Mouse (Mus musculus) B cell, adult 2 months (primary cell): Measurements from ENCODE around the gene Myo1c.
A peak's percentile ranks its signal among the peaks of the same experiment; 100 is the strongest.

ENCODE experiments used
- DNase-seq, 2 experiments: peaks; one replicate each; pipeline ENCODE4 v3.0.0; 2022

The Myo1c gene

DNA sequence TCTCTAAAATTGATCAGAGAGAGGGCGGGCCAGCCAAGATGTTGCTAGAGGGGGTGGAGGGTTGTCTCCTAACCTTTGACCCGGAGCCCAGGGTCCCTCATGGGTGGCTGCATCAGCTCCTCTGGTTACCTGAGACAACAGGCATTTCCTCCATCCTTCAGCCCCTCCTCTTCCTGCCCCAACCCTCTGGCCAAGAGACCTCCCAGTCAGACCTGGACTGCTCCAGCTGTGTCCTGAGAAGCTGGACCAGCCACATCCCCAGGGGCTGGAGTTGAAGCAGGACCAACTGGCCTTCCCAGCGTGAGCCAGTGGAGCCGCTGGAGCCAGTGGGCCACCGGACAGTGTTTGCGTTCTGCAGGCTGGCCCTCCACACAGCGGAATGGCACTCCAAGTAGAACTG lies at the start of gene Myo1c:
Myo1c (plus strand) TSS at position 194 of the 400 bp plus-strand sequence.
- DNase-seq: no peak

DNA sequence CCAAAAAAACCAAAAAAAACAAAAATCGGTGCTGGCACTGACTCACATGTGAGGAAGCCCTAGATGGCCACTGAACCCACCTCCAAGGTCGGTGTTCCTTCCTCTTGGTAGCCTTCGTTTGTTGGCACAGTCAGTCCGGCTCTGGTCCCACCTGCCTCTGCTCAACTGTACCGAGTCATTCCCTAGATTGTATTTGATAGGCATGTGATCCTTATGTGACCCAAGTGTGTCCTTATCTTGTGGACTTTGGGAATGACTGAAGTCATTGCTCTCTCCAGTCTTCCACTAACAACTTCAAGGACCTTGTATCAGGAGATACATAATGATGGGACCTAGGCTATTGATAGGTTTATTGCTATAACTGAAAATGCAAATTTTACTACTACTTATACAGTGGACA lies 45.5 kb upstream of the Myo1c start:
- DNase-seq: no peak

DNA sequence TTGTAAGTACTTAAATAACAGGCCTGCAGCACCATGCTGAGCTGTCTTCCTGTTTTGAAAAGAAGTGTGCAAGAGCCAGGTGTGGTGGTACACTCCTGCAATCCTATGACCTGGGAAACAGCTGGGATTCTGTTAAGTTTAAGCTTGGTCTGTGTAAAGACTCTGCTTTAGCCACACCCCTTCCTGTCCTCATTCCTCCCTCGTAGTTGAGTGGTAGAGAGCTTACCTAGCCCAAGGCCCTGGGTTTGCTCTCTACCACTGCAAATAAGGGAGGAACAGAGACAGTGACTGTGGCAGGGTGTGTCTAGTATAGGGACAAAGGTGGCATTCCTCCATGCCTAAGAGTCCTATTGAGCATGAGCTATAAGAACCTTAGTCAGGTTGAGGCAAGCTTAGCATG lies 45.0 kb upstream of the Myo1c start:
- DNase-seq: no peak

DNA sequence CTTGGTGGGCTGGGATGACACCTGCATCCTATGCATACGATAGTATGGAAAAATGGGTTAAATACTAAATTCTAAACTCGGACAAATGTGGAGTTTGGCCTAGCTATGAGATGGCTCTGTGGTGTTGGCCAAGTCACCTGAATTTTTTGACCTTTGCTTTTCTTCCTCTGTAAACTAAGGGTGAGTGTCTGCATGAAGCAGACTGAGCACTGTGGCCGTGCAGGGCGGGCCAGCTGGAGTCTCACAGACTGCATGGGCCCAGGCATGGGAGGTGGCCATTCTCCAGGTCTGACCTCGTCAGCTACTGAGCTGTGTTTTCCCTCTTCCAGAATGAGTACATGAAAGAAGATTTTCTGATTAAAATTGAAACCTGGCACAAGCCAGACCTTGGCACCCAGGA lies 41.5 kb upstream of the Myo1c start:
- no peak for DNase-seq

DNA sequence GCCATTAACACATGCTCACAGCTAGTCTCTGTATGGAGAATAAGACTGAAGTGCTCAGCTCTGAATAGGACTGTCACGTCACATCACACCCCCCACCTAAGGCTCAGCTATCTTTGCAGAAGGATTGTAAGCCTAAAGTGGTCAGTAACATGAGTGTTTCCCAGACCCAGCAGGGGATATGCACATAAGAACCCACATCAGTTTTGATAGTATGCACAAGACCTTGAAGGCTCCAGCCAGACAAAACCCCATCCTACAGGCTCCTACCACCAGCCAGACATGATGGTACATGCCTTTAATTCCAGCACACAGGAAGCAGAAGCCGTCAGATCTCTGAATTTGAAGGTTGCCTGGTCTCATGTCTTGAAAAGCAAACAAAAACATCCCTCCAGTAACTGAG lies 40.3 kb upstream of the Myo1c start:
- DNase-seq: no peak

DNA sequence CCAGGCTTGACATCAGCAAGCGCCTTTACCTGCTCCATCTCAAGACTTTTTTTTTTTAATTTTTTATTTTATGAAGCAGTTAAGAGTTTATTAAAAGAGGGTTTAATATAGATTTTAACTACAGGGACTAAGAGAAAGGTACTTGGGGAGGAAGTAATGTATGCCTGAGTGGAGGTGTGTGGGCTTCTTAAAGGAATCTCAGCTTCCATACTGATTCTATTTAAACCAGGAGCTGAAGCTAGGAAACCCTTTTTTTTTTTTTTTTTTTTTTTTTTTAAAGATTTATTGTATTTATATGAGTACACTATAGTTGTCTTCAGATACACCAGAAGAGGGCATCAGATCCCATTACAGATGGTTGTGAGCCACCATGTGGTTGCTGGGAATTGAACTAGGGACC lies 35.5 kb upstream of the Myo1c start:
- DNase-seq: no peak

DNA sequence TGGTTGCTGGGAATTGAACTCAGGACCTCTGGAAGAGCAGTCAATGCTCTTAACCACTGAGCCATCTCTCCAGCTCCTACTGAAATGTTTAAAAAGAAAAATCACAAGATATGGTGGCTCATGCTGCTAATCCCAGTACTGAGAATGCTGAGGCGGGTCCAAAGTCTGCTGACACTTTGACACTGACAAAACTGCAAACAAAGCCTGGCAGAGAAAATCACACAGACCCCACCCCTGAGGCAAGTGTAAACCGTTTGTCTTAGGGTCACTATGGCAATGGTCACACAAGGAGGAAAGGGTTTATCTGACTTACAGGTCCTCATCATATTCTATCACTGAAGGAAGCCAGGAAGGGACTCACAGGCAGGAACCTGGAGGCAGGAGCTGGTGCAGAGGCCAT lies 34.7 kb upstream of the Myo1c start:
- no peak for DNase-seq

DNA sequence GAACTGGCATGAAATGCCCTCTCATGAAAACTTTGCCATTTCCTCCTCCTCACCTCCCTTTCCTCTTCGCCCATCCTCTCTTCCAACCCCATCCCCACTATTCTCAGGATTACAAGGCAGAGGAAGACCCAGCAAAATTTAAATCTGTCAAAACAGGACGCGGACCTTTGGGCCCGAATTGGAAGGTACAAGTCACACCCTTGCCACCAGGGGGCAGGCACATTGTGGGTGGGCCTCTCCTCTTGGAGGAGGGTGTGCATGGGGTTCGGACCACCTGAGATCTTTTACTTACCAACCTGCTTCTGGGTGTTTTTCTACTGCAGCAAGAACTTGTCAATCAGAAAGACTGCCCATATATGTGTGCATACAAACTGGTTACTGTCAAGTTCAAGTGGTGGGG lies 31.2 kb upstream of the Myo1c start:
- DNase-seq: peak; percentile 74 to 76

DNA sequence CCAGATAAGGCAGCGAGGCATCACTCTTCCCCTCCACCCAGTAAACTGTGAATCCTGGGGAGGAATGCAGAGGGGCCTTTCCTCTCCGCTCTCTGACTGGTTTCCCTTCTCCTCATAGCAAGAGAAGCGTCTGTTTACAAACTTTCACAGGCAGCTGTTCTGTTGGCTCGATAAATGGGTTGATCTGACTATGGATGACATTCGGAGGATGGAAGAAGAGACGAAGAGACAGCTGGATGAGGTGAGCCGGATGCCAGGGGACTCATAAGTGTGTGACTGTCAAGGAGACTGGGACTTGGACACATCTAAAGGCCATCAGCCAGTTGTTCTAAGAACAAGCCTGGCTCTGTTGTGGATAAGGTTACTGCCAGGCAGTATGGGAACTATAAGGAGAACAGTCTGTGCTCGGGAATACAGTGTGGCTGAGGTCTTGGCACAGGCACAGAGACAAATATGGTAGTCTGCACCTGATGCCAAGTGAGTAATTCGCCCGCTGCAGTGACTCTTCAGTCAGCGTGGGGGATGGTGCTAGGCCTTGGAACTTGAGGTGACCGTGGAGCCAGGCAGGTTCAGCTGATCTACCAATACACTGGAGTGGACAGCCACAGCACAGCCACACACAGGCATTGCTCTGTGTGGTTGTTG lies 30.0 kb upstream of the Myo1c start:
- no peak for DNase-seq

DNA sequence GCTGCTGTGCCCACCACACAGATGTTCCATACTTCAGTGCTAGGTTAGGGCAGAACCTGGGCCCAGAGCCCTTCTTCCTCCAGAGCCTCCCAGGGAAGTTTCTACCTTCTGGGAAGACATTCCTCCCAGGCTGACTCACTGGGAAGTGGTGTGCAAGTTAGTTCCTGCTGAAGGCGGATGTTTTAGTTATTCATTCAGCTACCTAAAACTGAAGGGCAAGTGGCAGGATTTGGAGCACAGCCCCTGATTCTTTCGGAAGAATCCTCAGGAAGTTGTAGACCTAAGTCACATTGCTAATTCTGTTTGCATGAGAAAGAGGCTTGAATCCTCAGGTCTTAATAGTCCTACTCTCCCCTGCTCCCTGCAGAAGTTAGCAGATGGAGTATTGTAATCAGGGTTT lies 28.9 kb upstream of the Myo1c start:
- DNase-seq: no peak

DNA sequence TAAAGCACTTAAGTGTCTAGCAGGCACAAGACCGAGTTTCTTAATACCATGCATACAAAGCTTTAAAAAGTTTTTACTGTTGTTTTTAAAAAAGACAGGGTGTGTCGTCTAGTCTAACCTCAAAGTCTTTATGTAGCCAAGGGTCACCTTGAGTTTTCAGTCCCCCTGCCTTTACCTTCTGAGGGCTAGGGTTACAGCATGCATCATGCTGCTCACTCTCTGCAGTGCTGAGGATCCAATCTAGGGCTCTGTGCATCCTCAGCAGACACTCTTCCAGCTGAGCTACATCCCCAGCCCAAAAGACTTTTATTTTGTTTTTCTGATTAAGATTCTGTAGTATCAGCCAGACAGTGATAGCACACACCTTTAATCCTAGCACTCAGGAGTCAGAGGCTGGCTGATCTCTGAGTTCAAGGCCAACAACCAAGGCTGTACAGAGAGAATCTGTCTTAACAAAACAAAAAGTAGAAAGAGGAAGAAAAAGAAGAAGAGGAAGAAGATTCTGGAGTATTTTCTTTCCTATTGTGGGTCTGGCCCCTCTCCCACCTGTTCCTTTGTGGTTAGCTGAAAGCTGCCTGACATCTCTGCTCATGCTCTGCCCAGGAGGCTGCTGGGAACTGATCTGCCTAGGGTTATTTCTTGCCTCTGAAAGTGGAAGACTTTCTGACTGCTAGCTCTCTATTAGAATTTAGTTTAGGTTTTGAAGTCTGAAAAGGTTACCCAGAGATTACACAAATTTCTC lies 27.5 kb upstream of the Myo1c start:
- peak; percentile 42 to 47 for DNase-seq

DNA sequence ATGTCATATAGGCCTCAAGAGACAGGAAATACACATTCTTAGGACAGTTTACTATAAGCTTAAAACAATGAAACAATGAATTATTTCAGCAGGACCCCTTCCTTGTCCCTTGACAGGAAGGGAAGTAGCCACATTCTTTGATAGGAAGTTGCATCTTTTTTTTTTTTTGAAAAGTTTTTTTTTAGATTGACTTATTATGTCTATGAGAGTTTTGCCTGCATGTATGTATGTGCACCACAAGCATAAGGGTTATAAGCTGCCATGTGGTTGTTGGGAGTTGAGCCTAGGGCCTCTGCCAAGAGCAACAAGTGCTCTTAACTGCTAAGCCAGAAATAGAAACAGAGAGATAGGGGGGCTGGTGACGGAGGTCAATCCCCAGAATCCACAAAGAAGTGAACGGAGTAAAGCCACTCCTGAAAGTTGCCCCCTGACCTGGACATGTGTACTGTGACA lies 26.2 kb upstream of the Myo1c start:
- no peak for DNase-seq

DNA sequence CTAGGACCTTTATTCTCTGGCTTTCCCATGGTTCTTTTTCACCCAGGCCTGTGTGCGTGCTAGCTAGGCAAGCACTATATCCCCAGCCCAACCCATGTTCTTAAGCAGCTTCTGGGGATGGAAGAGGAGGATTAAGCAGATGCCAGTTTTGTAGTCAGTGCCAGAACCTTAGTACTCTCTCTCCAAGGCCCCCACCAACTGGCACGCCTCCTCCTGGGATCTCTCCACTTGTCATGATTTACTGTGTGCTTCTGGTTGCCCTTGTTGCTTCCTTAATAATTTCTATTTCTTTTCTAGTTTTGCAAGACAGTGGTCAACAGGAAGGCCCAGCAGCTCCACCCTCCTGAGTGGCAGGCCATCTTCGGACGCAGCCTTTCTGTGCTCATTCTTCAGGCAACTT lies 24.5 kb upstream of the Myo1c start:
- no peak for DNase-seq

DNA sequence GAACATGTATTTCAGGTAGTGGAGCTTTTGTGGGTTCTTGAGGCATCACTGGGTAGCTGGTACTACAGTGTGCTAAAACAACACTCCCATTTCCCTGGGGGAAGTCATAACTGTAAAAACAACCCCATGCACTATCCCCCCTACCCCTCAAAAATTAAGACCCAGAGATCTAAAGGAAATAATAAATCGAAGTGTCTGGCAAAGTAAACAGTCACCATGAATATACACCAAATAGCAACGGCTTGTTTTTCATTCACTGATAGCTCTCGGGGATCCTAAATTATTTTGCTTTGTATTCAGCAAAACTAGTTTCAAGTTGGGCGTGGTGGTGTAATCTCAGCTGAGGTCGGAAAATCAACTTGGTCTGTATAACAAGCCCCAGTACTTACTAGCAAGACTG lies 20.2 kb upstream of the Myo1c start:
- no peak for DNase-seq

DNA sequence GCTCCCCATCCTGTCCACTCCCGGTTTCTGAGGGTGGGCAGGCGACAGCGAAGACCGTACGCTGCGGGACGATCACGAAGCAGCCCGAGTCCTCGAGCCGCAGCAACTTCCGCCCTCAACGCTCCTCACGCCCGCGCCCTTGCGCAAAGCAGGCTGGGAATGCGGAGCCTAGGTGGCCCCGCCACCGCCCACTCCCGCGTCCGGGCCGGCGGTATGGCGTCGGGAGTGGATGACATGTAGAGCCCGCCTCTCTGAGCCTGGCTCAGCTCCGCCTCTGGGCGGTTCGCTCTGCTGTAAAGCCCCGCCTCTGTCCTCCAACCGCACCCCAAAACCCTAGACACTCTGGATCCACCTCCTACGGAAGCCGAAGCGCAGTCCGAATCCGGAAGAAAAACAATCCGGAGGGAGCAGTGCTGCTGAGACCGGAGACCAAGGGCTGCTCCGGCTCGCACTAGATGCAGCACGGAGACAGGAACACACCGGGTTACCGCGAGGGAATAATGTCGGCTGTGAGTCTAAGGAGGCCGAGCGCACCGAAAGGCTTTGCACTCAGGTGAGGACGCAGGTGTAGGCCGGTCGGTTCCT lies 19.6 kb upstream of the Myo1c start, which contains the start of gene Inpp5k:
Inpp5k (plus strand) TSS at position 344 of the 585 bp plus-strand sequence.
- peak; percentile 95 for DNase-seq

DNA sequence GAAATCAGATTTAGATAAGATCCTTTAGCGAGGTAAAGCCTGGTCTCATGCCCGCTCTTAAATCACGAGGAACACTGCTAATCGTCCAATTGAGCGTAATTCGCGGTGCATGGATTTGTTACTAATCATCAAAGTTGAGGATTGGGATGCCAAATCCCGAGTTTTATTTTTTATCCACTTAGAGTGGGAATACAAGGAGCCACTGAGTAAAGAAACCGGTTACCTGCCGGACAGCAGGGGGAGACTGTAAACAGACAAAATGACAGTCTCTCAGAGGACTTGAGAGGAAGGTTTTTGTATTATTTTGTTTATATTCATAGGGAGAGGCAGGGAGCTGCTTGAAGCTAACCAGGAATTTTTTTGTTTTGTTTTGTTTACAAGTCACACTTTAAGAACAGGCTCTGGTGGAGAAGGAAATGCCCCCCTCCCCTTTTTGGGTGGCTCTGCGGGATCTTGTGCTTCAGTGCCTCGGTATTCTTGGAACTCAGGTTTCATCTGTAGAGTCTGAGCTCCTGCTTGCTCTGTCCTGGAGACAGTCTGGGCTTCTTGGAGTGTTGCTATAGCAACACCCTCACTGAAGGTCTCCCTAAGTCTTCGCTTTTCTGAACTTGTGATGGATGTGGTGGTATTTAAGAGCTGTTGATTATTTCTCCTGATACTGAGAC lies 18.6 kb upstream of the Myo1c start:
- peak; percentile 62 to 63 for DNase-seq

DNA sequence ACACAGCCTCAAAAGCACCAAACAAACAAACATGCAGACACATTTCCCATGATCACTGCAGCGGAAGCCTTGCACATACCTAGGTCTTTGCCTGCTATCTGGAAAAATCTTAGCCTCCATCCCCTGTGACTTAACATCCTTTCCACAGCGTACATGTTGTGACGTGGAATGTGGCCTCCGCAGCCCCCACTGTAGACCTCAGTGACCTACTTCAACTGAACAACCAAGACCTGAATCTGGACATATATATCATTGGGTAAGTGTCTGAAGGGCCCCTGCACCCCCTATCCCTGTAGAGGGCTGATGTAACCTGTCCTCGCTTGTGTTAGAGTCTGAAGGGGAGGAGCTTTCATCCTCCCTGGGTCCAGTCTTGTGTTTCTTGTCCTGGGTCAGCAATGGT lies 17.4 kb upstream of the Myo1c start:
- DNase-seq: no peak

DNA sequence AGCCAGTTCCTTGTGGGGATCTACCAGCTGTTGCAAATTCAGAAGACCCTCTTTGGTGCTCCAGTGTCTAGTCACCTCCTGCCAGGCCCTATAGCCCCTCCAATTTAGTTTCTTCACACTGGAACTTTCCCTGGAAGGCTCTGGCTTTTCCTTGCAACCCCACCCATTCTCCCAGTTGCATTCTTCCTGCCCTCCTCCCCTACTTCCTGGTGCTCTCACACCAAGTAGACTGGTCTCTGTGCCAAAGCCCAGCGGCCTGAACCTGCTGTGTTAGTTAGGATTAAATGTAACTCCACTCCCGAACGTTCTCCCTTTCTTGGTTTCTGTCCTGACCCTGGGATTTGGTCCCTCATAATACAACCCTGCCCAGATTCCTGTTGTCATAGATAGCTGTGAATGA lies 15.5 kb upstream of the Myo1c start:
- DNase-seq: no peak

DNA sequence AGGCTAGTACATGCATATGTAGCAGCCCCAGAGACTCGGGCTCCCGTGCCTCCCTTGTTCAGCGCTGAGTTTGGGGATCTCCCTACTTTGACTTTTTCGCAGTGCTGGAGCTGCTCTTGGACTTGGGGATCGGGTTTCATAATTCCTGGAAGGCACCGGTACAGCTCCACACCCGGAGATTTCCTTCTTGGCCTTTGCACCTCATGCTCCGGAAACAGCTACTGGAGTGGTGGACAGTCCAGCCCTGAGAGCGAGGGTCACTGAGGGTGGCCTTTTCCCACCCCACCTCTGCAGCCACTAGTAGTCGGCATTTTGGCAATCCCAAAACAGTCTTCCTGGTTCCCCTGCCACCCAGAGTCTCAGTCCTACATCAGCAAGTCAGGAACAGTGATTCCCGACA lies 15.0 kb upstream of the Myo1c start:
- no peak for DNase-seq

DNA sequence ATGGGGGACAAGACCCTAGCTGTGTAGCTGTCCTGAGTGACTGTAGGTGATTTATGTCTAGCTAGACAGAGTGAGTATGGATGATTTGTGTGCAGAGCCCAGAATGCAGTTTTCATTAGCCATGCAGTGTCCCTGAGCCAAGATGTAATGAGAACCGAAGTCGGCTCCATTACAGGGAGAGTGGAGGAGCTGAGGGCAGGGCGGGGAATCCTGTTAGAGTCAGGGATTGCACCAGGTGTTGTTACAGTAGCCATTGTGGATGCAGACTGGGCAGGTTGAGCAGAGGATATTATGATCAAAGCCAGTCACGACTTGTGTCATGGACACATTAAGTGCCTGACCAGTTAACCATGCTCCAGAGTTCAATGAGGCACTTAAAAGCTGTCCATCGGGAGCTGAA lies 7.0 kb upstream of the Myo1c start:
- no peak for DNase-seq

DNA sequence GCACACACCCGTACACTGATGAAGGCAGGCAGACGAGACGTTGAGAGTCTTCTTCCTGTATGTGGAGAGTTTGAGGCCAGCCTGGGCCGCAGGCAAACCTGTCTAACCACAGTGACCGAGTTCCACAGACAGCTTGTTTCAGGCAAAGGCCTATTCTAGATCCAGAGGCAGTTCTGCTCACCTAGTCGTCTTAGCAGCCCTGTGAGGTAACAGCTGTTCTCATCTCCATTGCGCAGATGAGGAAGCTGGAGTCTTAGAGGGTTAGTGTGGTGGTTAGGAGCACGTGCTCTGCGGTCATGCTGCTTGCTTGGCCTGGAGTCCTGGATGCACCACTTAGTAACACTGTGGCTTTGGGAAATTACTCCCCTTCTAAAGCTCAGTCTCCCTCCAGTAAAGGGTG lies 5.6 kb upstream of the Myo1c start:
- peak; percentile 46 to 50 for DNase-seq

DNA sequence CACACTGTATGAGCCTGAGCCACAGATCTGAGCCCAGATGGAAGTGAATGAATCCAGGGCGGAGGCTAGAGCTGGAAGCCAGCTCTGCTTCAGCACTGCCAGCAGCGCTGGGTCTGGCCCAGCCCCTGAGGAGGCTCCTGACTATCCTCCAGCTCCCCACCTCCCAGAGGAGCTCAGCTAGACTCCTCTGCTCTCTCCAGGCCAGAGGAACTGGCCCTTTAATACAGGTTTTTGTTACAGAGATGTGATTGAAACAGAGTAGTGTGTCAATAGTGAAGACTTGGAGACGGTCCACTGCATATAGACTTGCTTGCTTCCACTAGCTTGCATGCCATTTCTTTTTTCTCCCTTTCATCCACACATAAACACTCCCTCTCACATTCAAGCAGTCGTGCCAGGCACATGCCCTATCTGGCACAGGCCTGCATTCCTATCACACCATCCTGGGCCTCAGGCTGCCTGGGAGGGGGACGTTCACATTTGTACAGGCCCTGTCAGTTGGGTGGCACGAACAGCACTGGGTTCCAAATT lies 2.6 kb upstream of the Myo1c start:
- DNase-seq: no peak

DNA sequence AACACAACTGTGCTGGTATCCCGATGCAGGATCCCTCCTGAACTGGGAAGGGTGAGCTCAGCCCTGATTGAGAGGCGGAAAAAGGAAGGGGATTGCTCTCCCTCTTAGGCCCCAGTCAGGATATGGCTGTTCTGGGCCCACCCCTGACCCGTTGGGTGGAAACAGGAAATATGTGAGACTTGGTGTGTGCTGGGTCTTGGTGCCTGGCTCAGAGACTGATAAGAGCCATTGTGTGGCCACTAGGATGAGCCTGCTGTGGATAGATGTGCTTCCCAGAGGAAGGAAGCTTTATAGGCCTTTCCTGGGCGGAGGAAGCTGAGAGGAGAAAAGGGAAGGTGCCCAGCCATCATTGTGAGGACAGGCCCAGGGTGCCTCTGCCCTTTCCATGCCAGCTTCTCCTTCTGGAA lies 1.1 kb upstream of the Myo1c start:
- DNase-seq: peak; percentile 21 to 23
